ENCODE assay signal across 8 mouse cellular contexts in the genomic region with DNA sequence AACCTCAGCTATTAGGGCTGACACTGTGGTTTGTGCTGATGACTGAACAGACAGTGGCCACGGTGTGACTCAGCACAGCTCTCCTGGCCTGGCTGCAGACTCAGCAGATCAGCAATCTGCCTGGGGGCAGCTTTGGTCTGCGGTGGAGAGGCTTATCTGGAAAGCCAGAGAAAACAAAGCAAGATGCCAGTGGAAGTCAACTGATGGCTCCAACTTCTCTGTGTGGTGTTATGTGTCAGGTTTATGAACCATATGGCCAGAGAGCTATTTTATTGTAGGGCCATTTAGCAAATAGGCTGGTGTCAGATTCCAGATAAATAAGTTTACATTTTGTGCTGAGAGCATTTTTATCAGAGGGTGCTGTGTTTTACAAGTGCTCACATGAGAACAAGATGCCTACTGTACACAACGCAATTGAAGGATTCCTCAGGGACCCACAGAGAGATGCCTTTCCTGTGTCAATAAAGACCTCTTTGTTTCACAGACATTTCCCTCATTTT. TPM values are rescaled to one million over a fixed set of nuclear protein-coding genes. Genes with fewer than 3 reads are reported as not detected.
A peak's percentile ranks its signal among the peaks of the same experiment; 100 is the strongest.
DNase-seq lines count a peak whose midpoint lies in the region; TF ChIP-seq lines count a peak whose summit lies in the region.

No protein-coding gene starts in this region.

- DNase-seq in cerebellum, postnatal 36 days, result peak; percentile 2 to 7
- DNase-seq in cerebellum, adult 18-20 months, result no peak
- DNase-seq in 416B (ENCODE audit: low read depth), result peak; percentile 64
- DNase-seq in embryo, embryonic 11 days, result peak; percentile 68
- DNase-seq in kidney, postnatal 36 days, result peak; percentile 7 to 22
- peak; percentile 38 for DNase-seq in neural tube, embryonic 10.5 days (ENCODE audit: extremely low spot score, low spot score)
- no peak for DNase-seq in urinary bladder, adult 18-20 months (ENCODE audit: low spot score in 2 of 2)
- no peak for DNase-seq in thymus, adult 2 months

- no peak overlapping the region for H3K4me3 ChIP-seq in thymus, adult 2 months (ENCODE audit: control insufficient read depth, insufficient read depth, low read length)

- no peaks in the 10 kb centered on the region for H3K36me3 ChIP-seq in thymus, adult 2 months (ENCODE audit: control insufficient read depth, insufficient read depth, low read length)

- no peak overlapping the region for H3K27ac ChIP-seq in thymus, adult 2 months (ENCODE audit: control insufficient read depth, insufficient read depth, low read length)

- no peaks in the 10 kb centered on the region for H3K4me1 ChIP-seq in thymus, adult 2 months (replicated peaks; ENCODE audit: control insufficient read depth, insufficient read depth, low read length)

- TF ChIP-seq POLR2A in thymus, adult 2 months (IDR thresholded peaks at IDR 0.05; ENCODE audit: control insufficient read depth, extremely low read depth, insufficient read depth, low read length, poor library complexity), result no peak

- H3K27me3 ChIP-seq in thymus, adult 2 months (ENCODE audit: control insufficient read depth, insufficient read depth, low read length), result no peaks in the 10 kb centered on the region

- WGBS in thymus, adult 2 months, result 30% methylated on average over 3 of the region's 3 CpGs

- TF ChIP-seq CTCF in thymus, adult 2 months (IDR thresholded peaks at IDR 0.05; ENCODE audit: borderline replicate concordance, control insufficient read depth, extremely low read depth, insufficient read depth, low read length, poor library complexity), result no peak

RNA-seq across cellular contexts. Expression of a gene that starts 33.6 kb away (rescaled TPM):
- polyA plus RNA-seq in thymus, adult 2 months (2012; rRNA removed), result 0.34 and 0.97 TPM in 2 replicates

Comparison
In these comparisons a context has a peak if more than half of its experiments do, and no peak if none do; other contexts are left out.
1. DNase-seq: peak in cerebellum, postnatal 36 days (2 of 2), 416B (single experiment), embryo, embryonic 11 days (single experiment), kidney, postnatal 36 days (2 of 2) and neural tube, embryonic 10.5 days (single experiment); none in cerebellum, adult 18-20 months (0 of 2), urinary bladder, adult 18-20 months (0 of 2) and thymus, adult 2 months (single experiment).